Mouse (Mus musculus): ENCODE results near the gene Ikzf1.

DNA sequence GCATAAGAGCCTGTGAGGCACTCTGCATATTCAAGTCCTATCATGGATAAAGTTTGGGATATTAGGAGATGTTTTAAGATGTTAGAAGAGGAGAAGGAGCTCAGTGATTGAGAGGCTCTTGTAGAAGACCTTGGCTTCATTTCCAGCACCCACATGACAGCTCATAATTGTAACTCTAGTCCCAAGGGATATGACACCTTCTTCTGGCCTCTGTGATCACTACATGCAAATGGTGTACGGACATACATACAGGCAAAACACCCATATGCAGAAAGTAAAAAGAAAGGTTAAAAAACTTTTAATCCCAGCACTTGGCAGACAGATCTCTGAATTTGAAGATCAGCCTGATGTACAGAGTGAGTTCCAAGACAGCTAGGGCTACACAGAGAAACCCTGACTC, 113.9 kb downstream of the Ikzf1 start:
- TF ChIP-seq CTCF (IDR thresholded peaks at IDR 0.05; ENCODE audit: borderline replicate concordance, control insufficient read depth, extremely low read depth, insufficient read depth, low read length, poor library complexity): no peak
- TF ChIP-seq POLR2A (IDR thresholded peaks at IDR 0.05; ENCODE audit: control insufficient read depth, extremely low read depth, insufficient read depth, low read length, poor library complexity): no peak
